In genomic region chr5:90568338-90568737, GRCm38 (mm10) we compare ENCODE assay signal across 15 mouse cellular contexts. TPM values are rescaled to one million over a fixed set of nuclear protein-coding genes. Genes with fewer than 3 reads are reported as not detected.
A peak's percentile ranks its signal among the peaks of the same experiment; 100 is the strongest.
DNase-seq lines count a peak whose midpoint lies in the region; ATAC-seq and TF ChIP-seq lines count a peak whose summit lies in the region.
"Had no signal": no experiment of that assay in that cellular context is flagged by ENCODE, and none has a peak within 500 bp of the region (broad histone marks: within the 10 kb centered on the region; RNA-seq: fewer than 3 reads in every experiment).

No protein-coding gene starts in this region.

- H3K9ac ChIP-seq in heart, adult 2 months (ENCODE audit: low read depth, low read length), result no peak overlapping the region
- no peak overlapping the region for H3K9ac ChIP-seq in MEL (ENCODE audit: control insufficient read depth, low read depth, low read length, poor library complexity, severe bottlenecking)
- no peak overlapping the region for H3K9ac ChIP-seq in liver, embryonic 15.5 days
- H3K9ac ChIP-seq: hindbrain, embryonic 15.5 days had no signal

- H3K9me3 ChIP-seq in MEL (replicated peaks; ENCODE audit: insufficient read depth, low read length), result no peaks in the 10 kb centered on the region
- H3K9me3 ChIP-seq in liver, embryonic 15.5 days (replicated peaks), result no peaks in the 10 kb centered on the region
- H3K9me3 ChIP-seq: hindbrain, embryonic 15.5 days; limb, embryonic 10.5 days had no signal

- H3K4me1 ChIP-seq in heart, adult 2 months (ENCODE audit: control insufficient read depth, insufficient read depth, low read length), result no peaks in the 10 kb centered on the region
- peaks cover 8 to 11% of the 10 kb centered on the region in 2 experiments for H3K4me1 ChIP-seq in MEL (ENCODE audit: control insufficient read depth in 1 of 2, insufficient read depth in 2 of 2, low read length in 2 of 2)
- H3K4me1 ChIP-seq in liver, embryonic 15.5 days (replicated peaks), result peaks cover 13% of the 10 kb centered on the region
- H3K4me1 ChIP-seq: hindbrain, embryonic 15.5 days; limb, embryonic 10.5 days had no signal

- H3K79me2 ChIP-seq in heart, adult 2 months (replicated peaks; ENCODE audit: control insufficient read depth, insufficient read depth, low read length), result no peaks in the 10 kb centered on the region
- no peaks in the 10 kb centered on the region for H3K79me2 ChIP-seq in MEL (ENCODE audit: control insufficient read depth, insufficient read depth, low read length, poor library complexity)

- TF ChIP-seq EP300 in heart, adult 2 months (IDR thresholded peaks at IDR 0.05; ENCODE audit: insufficient read depth, low read depth, low read length), result no peak
- peak; percentile 50 to 53; a peak in 2 of 4 replicates for TF ChIP-seq EP300 in MEL (IDR thresholded peaks at IDR 0.05; ENCODE audit: low read depth in 1 of 2, low read length in 2 of 2)

- no peaks in the 10 kb centered on the region for H3K36me3 ChIP-seq in heart, adult 2 months (ENCODE audit: control insufficient read depth, insufficient read depth, low read length)
- peaks cover 0 to 4% of the 10 kb centered on the region in 2 experiments; a peak in 2 of 4 replicates for H3K36me3 ChIP-seq in MEL (ENCODE audit: control insufficient read depth in 1 of 2, insufficient read depth in 2 of 2, low read length in 2 of 2)
- H3K36me3 ChIP-seq in liver, embryonic 15.5 days (replicated peaks), result no peaks in the 10 kb centered on the region
- H3K36me3 ChIP-seq: hindbrain, embryonic 15.5 days; limb, embryonic 10.5 days had no signal

- TF ChIP-seq RAD21 in MEL (IDR thresholded peaks at IDR 0.05; ENCODE audit: low read depth, low read length), result no peak

- TF ChIP-seq CTCF in heart, adult 2 months (IDR thresholded peaks at IDR 0.05), result no peak
- TF ChIP-seq CTCF in MEL (IDR thresholded peaks at IDR 0.05 in 2 of 3, conservative IDR thresholded peaks at IDR 0.05 in 1 of 3; ENCODE audit: control insufficient read depth in 1 of 3, insufficient read depth in 1 of 3, low read depth in 2 of 3, low read length in 3 of 3, poor library complexity in 1 of 3, severe bottlenecking in 1 of 3), result no peak

- no peak overlapping the region for H3K4me3 ChIP-seq in heart, adult 2 months
- no peak overlapping the region for H3K4me3 ChIP-seq in MEL (ENCODE audit: control insufficient read depth in 1 of 2, insufficient read depth in 1 of 2, low read depth in 2 of 2, low read length in 2 of 2)
- H3K4me3 ChIP-seq in liver, embryonic 15.5 days (replicated peaks), result no peak overlapping the region
- H3K4me3 ChIP-seq: hindbrain, embryonic 15.5 days; limb, embryonic 10.5 days had no signal

- peak; percentile 10 for DNase-seq in heart, postnatal 4 days
- no peak for DNase-seq in heart, adult 2 months
- peak; percentile 78 for DNase-seq in MEL (ENCODE audit: low read depth, low spot score)
- DNase-seq in kidney, adult 8-10 months, result peak; percentile 35 to 83
- DNase-seq in T-cell, adult 2 months (ENCODE audit: low spot score), result no peak
- DNase-seq: adrenal gland, postnatal 10 days; layer of hippocampus, adult 9-11 months; spleen, adult 18-20 months had no signal

- ATAC-seq in liver, embryonic 15.5 days (ENCODE audit: insufficient read depth), result peak; percentile 83
- ATAC-seq in cerebellum, adult (ENCODE audit: insufficient number of reproducible peaks, low FRiP score, low TSS enrichment), result no peak
- ATAC-seq: CD4-positive, CD25-positive, alpha-beta regulatory T cell, adult 4 months had no signal

- no peak overlapping the region for H3K27ac ChIP-seq in heart, adult 2 months
- no peak overlapping the region for H3K27ac ChIP-seq in MEL (ENCODE audit: control insufficient read depth, low read depth, low read length)
- peak overlapping the region; percentile 64; the same call in 1 of the 2 replicates for H3K27ac ChIP-seq in liver, embryonic 15.5 days (replicated peaks)
- H3K27ac ChIP-seq: hindbrain, embryonic 15.5 days; limb, embryonic 10.5 days had no signal

- intact Hi-C loops in heart, adult 2 months (cut with DNase I), result no loop called here

- no peaks in the 10 kb centered on the region for H3K27me3 ChIP-seq in heart, adult 2 months (ENCODE audit: control insufficient read depth, insufficient read depth, low read length)
- no peaks in the 10 kb centered on the region for H3K27me3 ChIP-seq in MEL (ENCODE audit: control insufficient read depth in 1 of 2, insufficient read depth in 2 of 2, low read length in 2 of 2)
- no peaks in the 10 kb centered on the region for H3K27me3 ChIP-seq in liver, embryonic 15.5 days
- H3K27me3 ChIP-seq: hindbrain, embryonic 15.5 days had no signal

- H3K4me2 ChIP-seq in liver, embryonic 15.5 days, result no peak overlapping the region
- H3K4me2 ChIP-seq: hindbrain, embryonic 15.5 days had no signal

- TF ChIP-seq POLR2A in heart, adult 2 months (IDR thresholded peaks at IDR 0.05; ENCODE audit: insufficient read depth, low read depth, low read length), result no peak
- no peak for TF ChIP-seq POLR2A in MEL (IDR thresholded peaks at IDR 0.05; ENCODE audit: control insufficient read depth in 1 of 2, insufficient read depth in 1 of 2, low read depth in 1 of 2, low read length in 2 of 2, poor library complexity in 1 of 2)

TF ChIP-seq in MEL, 35 proteins besides CTCF, POLR2A, EP300 and RAD21:
- TF ChIP-seq MYC (IDR thresholded peaks at IDR 0.05; ENCODE audit: low read depth, low read length), result no peak
- TF ChIP-seq SIN3A (IDR thresholded peaks at IDR 0.05; ENCODE audit: low read length), result peak; percentile 53; the same call in 1 of the 2 replicates
- peak; percentile 59; the same call in 1 of the 2 replicates for TF ChIP-seq ZNF384 (IDR thresholded peaks at IDR 0.05; ENCODE audit: low read depth, low read length)
- TF ChIP-seq ETS1 (IDR thresholded peaks at IDR 0.05; ENCODE audit: low read depth, low read length), result peak; percentile 50
- TF ChIP-seq GATA1 (IDR thresholded peaks at IDR 0.05; ENCODE audit: low read depth, low read length), result 0 out of 2 replicates have a peak, but pooled peaks have one; percentile 19
- no peak for TF ChIP-seq TBP (IDR thresholded peaks at IDR 0.05; ENCODE audit: low read depth, low read length)
- TF ChIP-seq MAX (IDR thresholded peaks at IDR 0.05; ENCODE audit: low read length), result no peak
- TF ChIP-seq TCF12 (IDR thresholded peaks at IDR 0.05; ENCODE audit: low read depth, low read length), result peak; percentile 37; the same call in 1 of the 2 replicates

RNA-seq across cellular contexts. Expression of gene 5830473C10Rik, which starts 7.4 kb away (rescaled TPM):
- not detected for total RNA-seq in heart, postnatal 4 days (2021)
- total RNA-seq in heart, adult 2 months (2021), result not detected
- polyA plus RNA-seq in heart, adult 2 months (2012; rRNA removed), result not detected in 2 replicates
- total RNA-seq in MEL (2012; rRNA removed), result 4.9 and 5.9 TPM in 2 replicates
- polyA plus RNA-seq in MEL (2012; ENCODE audit: insufficient read depth in 1 of 2, insufficient read length in 2 of 2, low read depth in 1 of 2, low replicate concordance in 2 of 2, missing spikeins in 1 of 2), result 1 to 10 TPM in 1 of 2 experiments, not detected in 1; 9.3 TPM
- polyA plus RNA-seq in liver, embryonic 15.5 days (2015; fragmentation: Nextera tagmentation; extraction: Ambion mirVana), result 1.0 and 1.5 TPM in 2 replicates
- total RNA-seq: megakaryocyte-erythroid progenitor cell, adult 5-6 weeks had no signal
- polyA plus RNA-seq: hindbrain, embryonic 15.5 days; limb, embryonic 10.5 days had no signal

RNA-seq across cellular contexts. Expression of gene Afm, which starts 49.6 kb away (rescaled TPM):
- total RNA-seq in heart, postnatal 4 days (2021), result not detected
- total RNA-seq in heart, adult 2 months (2021), result not detected
- polyA plus RNA-seq in heart, adult 2 months (2012; rRNA removed), result 0.23 TPM in 1 of 2 replicates, not detected in the other
- not detected in 2 replicates for total RNA-seq in MEL (2012; rRNA removed)
- polyA plus RNA-seq in MEL (2012; ENCODE audit: insufficient read depth in 1 of 2, insufficient read length in 2 of 2, low read depth in 1 of 2, low replicate concordance in 2 of 2, missing spikeins in 1 of 2), result not detected
- 22.4 and 25.9 TPM in 2 replicates for polyA plus RNA-seq in liver, embryonic 15.5 days (2015; fragmentation: Nextera tagmentation; extraction: Ambion mirVana)
- total RNA-seq: megakaryocyte-erythroid progenitor cell, adult 5-6 weeks had no signal
- polyA plus RNA-seq: CD4-positive, CD25-positive, alpha-beta regulatory T cell, adult 4 months; frontal cortex, adult 2 months; hindbrain, embryonic 15.5 days; limb, embryonic 10.5 days had no signal

Comparison
In these comparisons a context has a peak if more than half of its experiments do, and no peak if none do; other contexts are left out.
1. DNase-seq: peak in heart, postnatal 4 days (single experiment), MEL (single experiment) and kidney, adult 8-10 months (2 of 2); none in heart, adult 2 months (0 of 2) and T-cell, adult 2 months (single experiment).